Mouse (Mus musculus) heart, postnatal 0 days (tissue): ENCODE measurements around the gene Col12a1. TPM values are rescaled to one million over a fixed set of nuclear protein-coding genes. Genes with fewer than 3 reads are reported as not detected.

Experiments used
- ATAC-seq: fragments of 200-750 bp; cut with Nextera tagmentation; 2 replicates; pipeline ENCODE4 v1.8.0; 2017; ENCODE audit warnings: low read depth, moderate number of reproducible peaks, moderate library complexity; ENCODE audit not compliant: insufficient read depth
- DNase-seq: peaks from one replicate; pipeline ENCODE4 v3.0.0-alpha.2; 2016; ENCODE audit warnings: low spot score
- H3K27ac ChIP-seq: fragments of 300-500 bp; sonication (generic); 2 replicates; pipeline ENCODE4 v1.5.1; 2014; ENCODE audit warnings: low read depth, mild to moderate bottlenecking
- H3K27me3 ChIP-seq: fragments of 300-500 bp; sonication (generic); 2 replicates; pipeline ENCODE4 v1.6.1; 2014; ENCODE audit warnings: low read length, mixed read lengths; ENCODE audit not compliant: control insufficient read depth, insufficient read depth
- H3K36me3 ChIP-seq: fragments of 300-500 bp; sonication (generic); replicated peaks from 2 replicates; pipeline ENCODE4 v1.6.1; 2014; ENCODE audit warnings: low read length, mixed read lengths; ENCODE audit not compliant: control insufficient read depth, insufficient read depth
- H3K4me1 ChIP-seq: fragments of 300-500 bp; sonication (generic); 2 replicates; pipeline ENCODE4 v1.6.1; 2014; ENCODE audit warnings: antibody characterized with exemption; ENCODE audit not compliant: control insufficient read depth, insufficient read depth
- H3K4me2 ChIP-seq: fragments of 300-500 bp; sonication (generic); 2 replicates; pipeline ENCODE4 v1.6.1; 2014; ENCODE audit warnings: low read depth, mild to moderate bottlenecking, low read length, moderate library complexity
- H3K4me3 ChIP-seq: fragments of 300-500 bp; sonication (generic); 2 replicates; pipeline ENCODE4 v1.5.1; 2014; ENCODE audit warnings: low read depth, low read length
- H3K9ac ChIP-seq: fragments of 300-500 bp; sonication (generic); replicated peaks from 2 replicates; pipeline ENCODE4 v1.6.1; 2014; ENCODE audit warnings: low read depth, low read length, mixed read lengths
- H3K9me3 ChIP-seq: fragments of 300-500 bp; sonication (generic); replicated peaks from 2 replicates; pipeline ENCODE4 v1.6.1; 2016; ENCODE audit warnings: low read length; ENCODE audit not compliant: control insufficient read depth
- CTCF ChIP-seq: IDR thresholded peaks from 2 replicates; pipeline ENCODE4 v1.5.1; 2016; ENCODE audit warnings: antibody characterized with exemption, control low read depth, low read depth
- EP300 ChIP-seq: IDR thresholded peaks from 2 replicates; pipeline ENCODE4 v1.6.1; 2016; ENCODE audit warnings: antibody characterized with exemption, low read depth
- WGBS: fragments of 180-500 bp; shearing (Covaris S2); extraction: QIAGEN DNeasy Blood & Tissue Kit; methylation state at CpG from one replicate; pipeline ENCODE4 v1.1.7; 2014; 5-methylcytosine and 5-hydroxymethylcytosine counted together
- polyA plus RNA-seq: library from polyadenylated mRNA; unstranded; fragments of >200 nt; fragmentation: Nextera tagmentation; extraction: Ambion mirVana; gene quantifications from 2 replicates; pipeline ENCODE4 v1.2.1, GENCODE M21; 2015
- total RNA-seq: library from RNA; depleted of rRNA; stranded (reverse); fragments of >200 nt; gene quantifications from 2 replicates; pipeline ENCODE4 v1.2.3, GENCODE M21; 2014; ENCODE audit warnings: low replicate concordance

Col12a1 gene
- total and polyA plus RNA-seq, 2 experiments from 2014 or later: 5.5 to 36.7 TPM

GRCm38 (mm10) chr9:79608795-79609194, 109.8 kb downstream of the Col12a1 start:
- H3K36me3 ChIP-seq: no peaks in the 10 kb centered on the region
- no peak overlapping the region for H3K9ac ChIP-seq
- H3K27ac ChIP-seq: no peak overlapping the region
- ATAC-seq (no peak), DNase-seq (no peak)
- 68% methylated on average over 1 of the region's 1 CpGs for WGBS
- no peak overlapping the region for H3K4me2 ChIP-seq
- H3K4me3 ChIP-seq: no peak overlapping the region
- no peak for TF ChIP-seq EP300
- TF ChIP-seq CTCF: no peak
- no peaks in the 10 kb centered on the region for H3K27me3 ChIP-seq
- no peaks in the 10 kb centered on the region for H3K9me3 ChIP-seq
- H3K4me1 ChIP-seq: no peaks in the 10 kb centered on the region

DNA sequence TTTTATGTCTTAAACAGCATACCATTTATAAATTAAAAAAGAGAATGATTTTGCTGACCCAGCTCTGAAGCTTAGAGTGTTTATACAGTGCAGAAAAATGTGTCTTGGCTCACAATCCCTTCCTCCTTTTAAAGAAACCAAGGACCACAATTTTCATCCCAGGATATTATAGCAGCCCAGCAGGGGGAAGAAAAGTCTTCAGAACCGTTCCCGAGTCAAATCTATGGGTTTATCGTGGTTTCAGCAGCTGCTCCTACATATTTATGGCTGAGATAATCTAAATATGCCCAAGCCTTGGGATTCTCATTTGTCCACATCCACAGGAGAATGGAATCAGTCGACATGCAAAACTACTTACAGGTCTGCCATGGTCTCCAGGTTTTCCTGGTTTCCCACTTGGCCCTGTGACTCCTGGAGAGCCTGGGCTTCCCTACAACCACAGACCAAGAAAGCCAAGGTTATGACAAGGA, 110.5 kb downstream of the Col12a1 start:
- Histone ChIP-seq H3K9me3 (no peaks in the 10 kb centered on the region), H3K9ac (no peak overlapping the region), H3K4me1 (no peaks in the 10 kb centered on the region), H3K27me3 (no peaks in the 10 kb centered on the region), H3K4me2 (no peak overlapping the region), H3K36me3 (no peaks in the 10 kb centered on the region), H3K27ac (no peak overlapping the region), H3K4me3 (no peak overlapping the region)
- no peak for DNase-seq
- no peak for TF ChIP-seq EP300
- TF ChIP-seq CTCF: no peak
- no peak for ATAC-seq
- 54% methylated on average over 4 of the region's 4 CpGs for WGBS

DNA sequence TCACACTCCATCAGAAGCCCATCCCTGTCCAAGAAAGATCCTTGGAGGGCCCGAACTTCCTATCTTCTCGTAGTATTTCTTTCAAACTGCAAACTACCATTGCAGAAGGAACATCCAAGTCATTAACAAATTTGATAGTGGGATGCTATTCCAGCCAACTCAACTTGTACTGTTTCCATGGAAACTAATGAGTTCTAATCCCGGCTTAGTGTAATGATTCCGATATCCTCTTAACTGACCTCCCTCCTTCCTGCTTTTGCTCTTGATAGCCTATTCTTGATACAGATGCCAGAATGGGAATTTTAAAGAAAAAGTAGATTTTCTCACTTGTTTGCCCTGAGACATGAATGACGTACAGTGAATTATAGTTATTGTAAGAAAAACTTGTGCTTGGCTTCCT, 112.5 kb downstream of the Col12a1 start:
- ATAC-seq (no peak), DNase-seq (no peak)
- no peak for TF ChIP-seq EP300
- no peak for TF ChIP-seq CTCF
- Histone ChIP-seq H3K4me3 (no peak overlapping the region), H3K27ac (no peak overlapping the region), H3K4me2 (no peak overlapping the region), H3K9ac (no peak overlapping the region), H3K36me3 (no peaks in the 10 kb centered on the region), H3K27me3 (no peaks in the 10 kb centered on the region), H3K4me1 (no peaks in the 10 kb centered on the region), H3K9me3 (no peaks in the 10 kb centered on the region)
- WGBS: 64% methylated on average over 5 of the region's 5 CpGs

- 57% methylated on average over 5 of the region's 5 CpGs for WGBS
- no peak overlapping the region for H3K27ac ChIP-seq
- no peak overlapping the region for H3K9ac ChIP-seq
- no peaks in the 10 kb centered on the region for H3K27me3 ChIP-seq
- no peak overlapping the region for H3K4me3 ChIP-seq
- H3K4me1 ChIP-seq: no peaks in the 10 kb centered on the region
- H3K9me3 ChIP-seq: no peaks in the 10 kb centered on the region
- H3K4me2 ChIP-seq: no peak overlapping the region
- H3K36me3 ChIP-seq: no peaks in the 10 kb centered on the region
- ATAC-seq (no peak), DNase-seq (no peak)
- no peak for TF ChIP-seq CTCF
- TF ChIP-seq EP300: no peak
These were observed 112.9 kb downstream of the Col12a1 start for GRCm38 (mm10) chr9:79605722-79606121.

GRCm38 (mm10) chr9:79604546-79604945, 114.1 kb downstream of the Col12a1 start:
- H3K27me3 ChIP-seq: no peaks in the 10 kb centered on the region
- ATAC-seq: no peak
- H3K4me3 ChIP-seq: no peak overlapping the region
- no peak for TF ChIP-seq EP300
- no peak for TF ChIP-seq CTCF
- no peak overlapping the region for H3K27ac ChIP-seq
- no peak overlapping the region for H3K4me2 ChIP-seq
- H3K36me3 ChIP-seq: no peaks in the 10 kb centered on the region
- 84% methylated on average over 3 of the region's 3 CpGs for WGBS
- H3K9ac ChIP-seq: no peak overlapping the region
- H3K4me1 ChIP-seq: no peaks in the 10 kb centered on the region
- no peaks in the 10 kb centered on the region for H3K9me3 ChIP-seq
- DNase-seq: no peak

DNA sequence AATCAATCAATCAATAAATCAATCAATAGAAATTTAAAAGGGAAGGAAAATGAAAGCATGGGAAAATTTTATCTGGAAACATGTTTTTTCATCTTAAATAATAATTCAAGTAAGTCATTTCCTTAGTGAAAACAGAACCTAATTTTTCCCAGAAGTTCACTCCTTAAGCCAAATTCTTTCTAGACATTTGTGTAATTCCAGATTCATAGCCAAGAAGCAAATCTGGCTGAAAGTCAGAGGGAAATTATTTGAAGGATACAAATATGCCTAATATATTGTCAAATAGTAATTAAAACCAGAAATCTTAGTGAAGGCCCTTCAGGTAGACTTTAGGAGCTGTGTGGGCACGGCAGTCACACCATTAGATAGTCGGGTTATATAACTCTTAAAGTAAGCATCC, 115.2 kb downstream of the Col12a1 start:
- Histone ChIP-seq H3K4me3 (no peak overlapping the region), H3K27ac (no peak overlapping the region), H3K4me2 (no peak overlapping the region), H3K4me1 (no peaks in the 10 kb centered on the region), H3K9ac (no peak overlapping the region), H3K36me3 (no peaks in the 10 kb centered on the region), H3K9me3 (no peaks in the 10 kb centered on the region), H3K27me3 (no peaks in the 10 kb centered on the region)
- TF ChIP-seq EP300 (no peak), CTCF (no peak)
- 88% methylated on average over 2 of the region's 2 CpGs for WGBS
- DNase-seq (no peak), ATAC-seq (no peak)
